Mouse (Mus musculus): ENCODE results near the gene Rnaseh2a. TPM values are rescaled to one million over a fixed set of nuclear protein-coding genes. Genes with fewer than 3 reads are reported as not detected.

Rnaseh2a gene
- total and polyA plus RNA-seq, 3 experiments, result 71.6 to 115 (median 83.1) TPM

DNA sequence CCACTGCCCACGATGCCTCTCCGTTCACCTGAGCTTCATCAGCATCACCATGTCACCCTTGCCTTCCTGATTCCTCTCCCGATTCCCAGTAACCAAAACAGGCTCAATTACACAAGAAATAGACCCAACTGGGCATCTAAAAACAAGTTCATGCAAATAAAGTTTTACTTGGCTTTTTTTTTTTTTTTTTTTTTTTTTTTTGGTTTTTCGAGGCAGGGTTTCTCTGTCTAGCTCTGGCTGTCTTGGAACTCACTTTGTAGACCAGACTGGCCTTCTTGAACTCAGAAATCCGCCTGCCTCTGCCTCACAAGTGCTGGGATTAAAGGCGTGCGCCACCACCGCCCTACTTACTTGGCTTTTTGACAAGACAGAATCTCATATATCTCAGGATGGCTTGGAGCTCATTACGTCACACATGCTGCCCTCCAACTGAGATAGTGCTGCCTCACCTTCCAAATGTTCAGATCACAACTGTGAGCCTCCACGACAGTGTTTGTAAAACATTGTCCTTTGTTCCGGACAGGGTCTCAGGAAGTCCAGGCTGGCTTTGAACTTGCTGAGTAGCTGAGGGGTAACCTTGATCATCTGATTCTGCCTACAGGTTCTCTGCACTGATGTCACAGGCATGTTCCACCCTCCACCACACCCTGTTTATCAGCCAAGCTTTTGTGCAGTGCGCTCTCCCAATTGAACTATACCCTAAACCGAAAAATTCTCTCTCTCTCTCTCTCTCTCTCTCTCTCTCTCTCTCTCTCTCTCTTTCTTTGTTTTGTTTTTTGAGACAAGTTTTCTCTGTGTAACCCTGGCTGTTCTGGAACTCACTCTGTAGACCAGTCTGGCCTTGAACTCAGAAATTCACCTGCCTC is 31.7 kb downstream of the Rnaseh2a start:
- H3K27me3 ChIP-seq (replicated peaks), result peaks cover 78% of the 10 kb centered on the region
- H3K36me3 ChIP-seq (replicated peaks in 1 of 2; ENCODE audit: control insufficient read depth in 1 of 2, insufficient read depth in 1 of 2, low read length in 1 of 2), result no peaks in the 10 kb centered on the region
- H3K27ac ChIP-seq (ENCODE audit: insufficient read depth, low read depth), result no peak overlapping the region
- in situ Hi-C loops (cut with MboI; ENCODE audit: low pct_ligation_motif_present, low pct_unique_long_range_greater_than_20kb, low sequenced_read_pairs) (no loop called here), dilution Hi-C loops (cut with MboI; ENCODE audit: extremely low pct_ligation_motif_present, extremely low pct_unique_long_range_greater_than_20kb, low sequenced_read_pairs) (no loop called here)
- peak overlapping the region; percentile 90 for H3K4me2 ChIP-seq (ENCODE audit: insufficient read depth, low read depth, poor library complexity, severe bottlenecking)
- no peaks in the 10 kb centered on the region for H3K79me2 ChIP-seq (replicated peaks; ENCODE audit: control insufficient read depth, extremely low read depth, insufficient read depth, poor library complexity, severe bottlenecking)
- no peak overlapping the region for H3K9ac ChIP-seq (ENCODE audit: insufficient read depth, low read depth)
- no peak for DNase-seq (ENCODE audit: extremely low read depth)
- no peak overlapping the region for H3K4me3 ChIP-seq (replicated peaks in 1 of 3; ENCODE audit: low read depth in 2 of 3, low read length in 2 of 3, poor library complexity in 1 of 3)
- peaks cover 21 to 22% of the 10 kb centered on the region in 2 experiments for H3K4me1 ChIP-seq (ENCODE audit: control insufficient read depth in 1 of 2, insufficient read depth in 2 of 2)
- H3K9me3 ChIP-seq (replicated peaks; ENCODE audit: low read length), result no peaks in the 10 kb centered on the region
- no peak for TF ChIP-seq CHD2 (IDR thresholded peaks at IDR 0.05; ENCODE audit: low read length)
- TF ChIP-seq ZNF384 (IDR thresholded peaks at IDR 0.05; ENCODE audit: low read depth, low read length), result peak; percentile 75

DNA sequence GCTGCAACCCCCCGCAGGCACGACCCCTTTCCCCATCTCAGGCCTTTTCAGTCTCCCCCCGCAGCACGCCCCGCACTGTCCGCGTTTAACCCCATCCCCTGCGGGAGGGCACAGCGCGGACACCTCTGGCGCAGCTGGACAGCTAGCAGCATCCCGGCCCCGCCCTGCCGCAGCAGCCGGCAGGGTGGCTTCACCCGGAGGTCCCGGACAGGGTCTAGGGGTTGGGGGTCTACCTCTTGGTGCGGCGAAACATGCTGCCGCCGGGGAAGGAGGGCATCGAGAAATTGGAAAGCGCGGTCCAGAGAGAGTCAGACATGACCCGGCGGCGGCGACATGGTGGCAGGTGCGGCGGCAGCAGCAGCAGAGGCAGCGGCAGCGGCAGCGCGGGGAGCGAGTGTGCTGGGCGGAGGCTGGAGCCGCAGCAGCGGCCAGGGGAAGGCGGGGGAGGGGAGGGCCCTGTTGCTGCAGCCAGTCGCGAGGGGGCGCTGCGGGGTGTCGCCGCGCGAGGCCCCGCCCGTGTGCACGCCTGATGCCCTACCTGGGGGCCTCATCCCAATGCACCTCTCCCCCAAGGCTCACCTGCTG is 32.5 kb downstream of the Rnaseh2a start, which contains the start of gene Mast1:
TSS of gene Mast1 (minus strand) at position 398 of the 585 bp plus-strand sequence.
- H3K9me3 ChIP-seq (replicated peaks; ENCODE audit: low read length), result no peaks in the 10 kb centered on the region
- peak; percentile 29 for DNase-seq (ENCODE audit: extremely low read depth)
- H3K27me3 ChIP-seq (replicated peaks), result peaks cover 81% of the 10 kb centered on the region
- peak within 1 kb of the TSS in 1 of 3 experiments; percentile 36 for H3K4me3 ChIP-seq (replicated peaks in 1 of 3; ENCODE audit: low read depth in 2 of 3, low read length in 2 of 3, poor library complexity in 1 of 3)
- peak within 1 kb of the TSS; percentile 90 for H3K4me2 ChIP-seq (ENCODE audit: insufficient read depth, low read depth, poor library complexity, severe bottlenecking)
- no peaks in the 10 kb centered on the region for H3K36me3 ChIP-seq (replicated peaks in 1 of 2; ENCODE audit: control insufficient read depth in 1 of 2, insufficient read depth in 1 of 2, low read length in 1 of 2)
- H3K4me1 ChIP-seq (ENCODE audit: control insufficient read depth in 1 of 2, insufficient read depth in 2 of 2), result peaks cover 21 to 22% of the 10 kb centered on the region in 2 experiments
- no peak within 1 kb of the TSS for H3K27ac ChIP-seq (ENCODE audit: insufficient read depth, low read depth)
- TF ChIP-seq MAFK (IDR thresholded peaks at IDR 0.05; ENCODE audit: insufficient replicate concordance, low read length) (no peak), MAZ (IDR thresholded peaks at IDR 0.05; ENCODE audit: low read depth, low read length) (no peak), RAD21 (IDR thresholded peaks at IDR 0.05; ENCODE audit: low read depth, low read length) (no peak; the same call in 1 of the 2 replicates), SMC3 (IDR thresholded peaks at IDR 0.05; ENCODE audit: low read depth, low read length) (peak; percentile 31; the same call in 1 of the 2 replicates), BHLHE40 (IDR thresholded peaks at IDR 0.05; ENCODE audit: low read depth, low read length) (peak; percentile 45), CTCF (conservative IDR thresholded peaks at IDR 0.05 in 1 of 2, IDR thresholded peaks at IDR 0.05 in 1 of 2; ENCODE audit: low read depth in 2 of 2, low read length in 2 of 2) (peak in 1 of 2 experiments; percentile 67; a peak in 2 of 4 replicates), CHD2 (IDR thresholded peaks at IDR 0.05; ENCODE audit: low read length) (peak; percentile 73; the same call in 1 of the 2 replicates), UBTF (IDR thresholded peaks at IDR 0.05; ENCODE audit: low read depth, low read length) (0 out of 2 replicates have a peak, but pooled peaks have one; percentile 43)
- H3K79me2 ChIP-seq (replicated peaks; ENCODE audit: control insufficient read depth, extremely low read depth, insufficient read depth, poor library complexity, severe bottlenecking), result no peaks in the 10 kb centered on the region
- in situ Hi-C loops (cut with MboI; ENCODE audit: low pct_ligation_motif_present, low pct_unique_long_range_greater_than_20kb, low sequenced_read_pairs) (no loop called here), dilution Hi-C loops (cut with MboI; ENCODE audit: extremely low pct_ligation_motif_present, extremely low pct_unique_long_range_greater_than_20kb, low sequenced_read_pairs) (no loop called here)
- H3K9ac ChIP-seq (ENCODE audit: insufficient read depth, low read depth), result no peak within 1 kb of the TSS

Data from CH12.LX (cell line).